ENCODE assay signal across 10 mouse cellular contexts in genomic region chr7:64497438-64497837, GRCm38 (mm10). TPM values are rescaled to one million over a fixed set of nuclear protein-coding genes. Genes with fewer than 3 reads are reported as not detected.
DNase-seq lines count a peak whose midpoint lies in the region; ATAC-seq and TF ChIP-seq lines count a peak whose summit lies in the region.
"Had no signal": no experiment of that assay in that cellular context is flagged by ENCODE, and none has a peak within 500 bp of the region (broad histone marks: within the 10 kb centered on the region; RNA-seq: fewer than 3 reads in every experiment).

No protein-coding gene starts in this region.

- no peak for TF ChIP-seq POLR2A in brain, embryonic 14.5 days (IDR thresholded peaks at IDR 0.05; ENCODE audit: borderline replicate concordance, extremely low read depth, insufficient read depth, insufficient read length, poor library complexity, severe bottlenecking)

- H3K27ac ChIP-seq in layer of hippocampus, adult 2 months = no peak overlapping the region
- H3K27ac ChIP-seq: embryonic facial prominence, embryonic 12.5 days; limb, embryonic 13.5 days had no signal

- no peak for ATAC-seq in frontal cortex, adult (ENCODE audit: low TSS enrichment)

- DNase-seq in layer of hippocampus, adult 2 months (ENCODE audit: low spot score in 2 of 2) = no peak
- no peak for DNase-seq in layer of hippocampus, adult 9-10 months (ENCODE audit: low spot score)
- DNase-seq in ES-CJ7 (ENCODE audit: low read depth, low spot score) = peak; percentile 80
- DNase-seq in brain, embryonic 14.5 days (ENCODE audit: low read depth) = no peak
- DNase-seq in left cerebral cortex, postnatal 14 days (ENCODE audit: low spot score in 2 of 2) = peak; percentile 10 to 20
- no peak for DNase-seq in ovary, postnatal 14 days (ENCODE audit: low spot score)
- no peak for DNase-seq in gastrocnemius, adult 18-20 months (ENCODE audit: low spot score)

- no peak overlapping the region for H3K4me3 ChIP-seq in layer of hippocampus, adult 2 months
- H3K4me3 ChIP-seq: embryonic facial prominence, embryonic 12.5 days; limb, embryonic 13.5 days had no signal

- peak; percentile 77 for TF ChIP-seq CTCF in layer of hippocampus, adult 2 months (conservative IDR thresholded peaks at IDR 0.05)
- peak; percentile 61 for TF ChIP-seq CTCF in brain, embryonic 14.5 days (IDR thresholded peaks at IDR 0.05; ENCODE audit: borderline replicate concordance, extremely low read depth, insufficient read depth, insufficient read length)

- intact Hi-C loops in left cerebral cortex, postnatal 14 days (cut with DNase I) = no loop called here

RNA-seq across cellular contexts. Expression of gene Apba2, which starts 4.1 kb away (rescaled TPM):
- 100 to 1,000 TPM; 249 to 259 TPM for total RNA-seq in layer of hippocampus, adult 2 months (2021)
- polyA plus RNA-seq in brain, embryonic 14.5 days (2012; rRNA removed) = 152 and 182 TPM in 2 replicates
- 100 to 1,000 TPM; 249 to 253 TPM for total RNA-seq in left cerebral cortex, postnatal 14 days (2021)
- not detected for total RNA-seq in gastrocnemius, adult 18-20 months (2021)

Comparison
In these comparisons a context has a peak if more than half of its experiments do, and no peak if none do; other contexts are left out.
1. DNase-seq: peak in ES-CJ7 (single experiment) and left cerebral cortex, postnatal 14 days (2 of 2); none in layer of hippocampus, adult 2 months (0 of 2), layer of hippocampus, adult 9-10 months (single experiment), brain, embryonic 14.5 days (single experiment), ovary, postnatal 14 days (single experiment) and gastrocnemius, adult 18-20 months (single experiment).
2. RNA of gene Apba2, which starts 4.1 kb away (total RNA-seq): 249 to 259 TPM in layer of hippocampus, adult 2 months and 249 to 253 TPM in left cerebral cortex, postnatal 14 days; not detected in gastrocnemius, adult 18-20 months; every median in the first group is over 100 times any median in the second.